Mouse (Mus musculus) adrenal gland, postnatal 14 days (tissue): ENCODE measurements around the gene F830045P16Rik. TPM values are rescaled to one million over a fixed set of nuclear protein-coding genes. Genes with fewer than 3 reads are reported as not detected.

ENCODE experiments used
- DNase-seq: peaks from one replicate; pipeline ENCODE4 v3.0.0; 2021; ENCODE audit warnings: mixed read lengths
- long read RNA-seq, 2 experiments: library from polyadenylated mRNA; stranded (forward); transcript quantifications; one replicate each; pipeline ENCODE4 v2.0.0; 2021
- total RNA-seq: library from RNA; stranded (reverse); gene quantifications from 2 replicates; pipeline ENCODE4 v1.2.3, GENCODE M21; 2021

F830045P16Rik gene
- not detected in 2 replicates for total RNA-seq
- long read RNA-seq, experiment 1 = 0 reads
- long read RNA-seq, experiment 2 = 0 reads

GRCm38 (mm10) chr2:129536377-129536776, at the start of gene F830045P16Rik:
Gene F830045P16Rik (minus strand): TSS chr2:129536602.
- DNase-seq = no peak

- DNase-seq = peak; percentile 52
Observed at GRCm38 (mm10) chr2:129585904-129586514, 49.6 kb upstream of the F830045P16Rik start.

DNA sequence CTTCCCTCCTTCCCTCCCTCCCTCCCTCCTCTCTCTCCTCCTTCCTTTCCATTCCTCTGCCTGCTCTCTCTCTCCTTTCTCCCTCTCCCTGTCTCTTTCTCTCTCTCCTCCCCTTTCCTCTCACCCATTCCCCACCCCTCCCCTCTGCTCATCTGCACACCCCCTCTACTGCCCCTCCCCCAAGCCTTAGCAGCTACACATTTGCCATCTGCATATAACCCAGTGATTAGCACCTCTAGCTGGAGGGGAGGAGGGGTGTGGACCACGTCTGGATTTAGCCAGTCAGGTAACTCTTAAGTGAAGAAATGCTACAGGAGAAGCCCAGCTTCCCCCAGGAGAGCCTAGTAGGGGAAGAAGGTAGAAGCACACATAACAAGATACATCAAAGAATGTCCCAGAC, 48.5 kb upstream of the F830045P16Rik start:
- no peak for DNase-seq

DNA sequence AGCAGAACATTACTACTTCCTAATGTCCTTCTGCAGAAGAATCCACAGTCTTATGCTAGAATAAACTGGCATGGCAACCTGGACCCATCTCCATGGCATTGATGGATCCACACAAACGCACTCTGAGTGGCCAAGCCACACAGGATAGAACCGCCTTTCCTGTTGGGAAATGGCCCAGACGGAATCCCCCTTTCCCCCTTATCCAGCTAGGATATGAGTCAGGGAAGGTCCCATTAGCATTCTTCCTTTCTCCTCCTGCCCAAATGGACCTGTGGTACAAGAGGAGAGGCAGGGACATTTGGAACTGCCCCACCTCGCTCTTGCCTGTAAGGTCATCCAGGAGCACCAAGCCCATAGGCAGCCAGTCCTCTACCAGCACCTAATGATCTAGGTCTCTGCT, 45.9 kb upstream of the F830045P16Rik start:
- DNase-seq = peak; percentile 52

DNA sequence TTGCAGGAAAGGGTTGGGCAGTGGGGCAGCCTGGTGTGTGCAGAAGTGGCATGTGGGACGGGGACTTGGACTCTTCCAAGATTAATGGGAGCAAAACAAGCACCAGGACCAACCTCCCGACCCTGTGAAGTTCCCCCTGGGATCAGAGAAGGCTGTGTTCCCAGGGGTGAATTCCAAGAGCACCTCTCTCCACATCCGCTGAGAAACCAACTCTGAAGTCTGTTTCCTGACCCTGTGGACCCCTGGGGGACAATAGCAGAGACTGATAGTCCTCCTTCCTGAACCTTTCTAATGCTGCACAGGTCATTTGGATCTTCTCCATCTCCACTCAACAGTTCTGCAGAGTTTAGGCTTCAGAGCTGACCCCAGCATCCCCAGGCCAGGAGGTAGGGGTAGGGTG, 45.4 kb upstream of the F830045P16Rik start:
- DNase-seq = peak; percentile 53

DNA sequence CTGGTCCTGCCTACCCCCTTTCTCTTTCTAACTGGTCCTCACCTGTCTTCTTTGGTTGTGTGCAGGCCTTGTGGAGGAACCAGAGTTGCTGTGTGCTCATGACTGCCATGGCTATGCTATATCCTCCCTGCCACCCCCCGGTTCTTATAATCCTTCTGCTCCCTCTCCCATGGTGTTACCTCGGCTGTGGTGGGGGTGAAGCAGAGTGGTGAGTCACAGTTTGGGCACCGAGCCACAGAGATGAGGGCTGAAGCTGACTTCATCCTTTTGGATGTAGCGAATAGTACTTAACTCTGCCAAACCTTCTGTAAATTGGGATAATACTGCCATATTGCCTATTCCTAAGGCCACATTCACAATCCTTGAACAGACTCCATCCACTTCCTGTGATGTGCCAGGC, 44.3 kb upstream of the F830045P16Rik start:
- peak; percentile 61 for DNase-seq

GRCm38 (mm10) chr2:129576611-129577447, 40.4 kb upstream of the F830045P16Rik start:
- peak; percentile 58 for DNase-seq

- no peak for DNase-seq
Observed at GRCm38 (mm10) chr2:129575113-129575512, 38.7 kb upstream of the F830045P16Rik start.

DNA sequence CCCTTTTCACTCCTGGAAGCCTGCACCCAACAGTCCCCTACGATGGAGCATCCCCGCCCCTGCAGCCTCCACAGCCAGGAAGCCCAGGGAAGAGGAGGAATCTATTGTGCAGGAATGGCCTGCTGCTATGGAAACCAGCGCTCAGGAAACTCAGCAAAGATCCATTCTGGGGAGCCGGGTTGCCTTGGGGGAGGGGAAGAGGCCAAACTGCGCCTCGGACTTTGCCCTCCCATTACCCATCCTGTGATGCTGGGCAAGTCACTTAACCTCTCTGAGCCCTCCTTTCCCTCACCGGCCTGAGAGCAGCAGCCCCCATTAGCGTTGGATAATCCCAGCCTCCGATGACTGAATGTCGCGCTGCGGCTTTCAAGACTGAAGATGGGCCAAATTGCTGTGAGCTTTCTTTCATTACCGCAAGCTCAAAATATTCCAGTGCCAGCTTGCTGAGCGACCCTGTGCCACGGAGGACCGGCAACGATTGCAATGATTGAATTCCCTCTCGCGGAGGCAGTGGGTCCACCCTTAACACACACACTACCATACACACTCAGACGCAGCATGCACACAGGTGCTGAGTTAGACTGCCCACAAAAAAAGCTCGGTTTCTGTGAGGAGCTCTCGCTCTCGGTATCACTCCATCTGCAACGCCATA, 38.1 kb upstream of the F830045P16Rik start:
- peak; percentile 48 for DNase-seq

DNA sequence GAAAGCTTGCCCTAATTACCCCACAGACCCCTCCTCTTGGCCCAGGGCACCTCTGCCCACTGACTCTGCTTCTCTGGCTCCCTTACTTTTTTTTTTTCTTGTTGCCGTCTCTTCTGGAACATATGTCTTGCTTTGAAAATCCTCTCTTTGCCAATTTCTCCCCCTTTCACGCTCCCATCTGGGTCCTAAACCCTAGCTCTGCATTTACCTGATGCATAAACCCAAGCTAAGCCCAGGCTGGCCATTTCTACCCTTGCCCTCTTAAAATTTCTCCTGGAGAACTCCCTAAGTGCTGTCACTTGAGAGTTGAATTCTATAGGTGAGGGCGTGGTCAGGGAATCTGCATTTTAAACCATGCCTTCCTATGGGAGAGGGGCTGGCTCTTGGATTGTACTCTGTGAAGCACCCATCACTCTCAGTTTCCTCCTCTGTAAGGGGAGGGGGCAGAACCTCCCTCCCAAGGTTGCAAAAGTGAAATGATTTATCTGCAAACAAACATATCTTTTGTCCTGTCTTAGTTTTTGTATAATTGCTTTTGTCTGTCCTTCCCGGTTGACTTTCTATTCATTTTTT, 37.4 kb upstream of the F830045P16Rik start:
- DNase-seq = no peak

DNA sequence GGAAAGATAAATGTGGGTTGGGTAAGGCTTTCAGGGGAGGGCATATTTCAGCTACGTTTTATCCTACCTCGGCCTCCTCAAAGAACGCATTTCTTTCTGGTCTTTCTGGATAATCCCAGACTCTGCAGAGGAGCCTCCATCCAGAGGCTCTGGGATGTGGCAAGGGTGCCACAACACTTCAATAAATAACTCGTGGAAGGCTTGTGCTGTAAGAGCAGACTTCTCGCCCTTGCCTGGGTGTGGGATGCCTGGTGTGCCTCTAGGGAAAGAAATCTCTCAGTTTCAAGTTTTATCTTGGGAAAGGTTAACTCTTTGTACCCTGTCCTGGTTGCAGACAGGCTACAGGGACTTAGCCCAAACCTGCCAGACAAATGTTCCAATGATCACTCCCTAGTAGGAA, 33.2 kb upstream of the F830045P16Rik start:
- DNase-seq = no peak

DNA sequence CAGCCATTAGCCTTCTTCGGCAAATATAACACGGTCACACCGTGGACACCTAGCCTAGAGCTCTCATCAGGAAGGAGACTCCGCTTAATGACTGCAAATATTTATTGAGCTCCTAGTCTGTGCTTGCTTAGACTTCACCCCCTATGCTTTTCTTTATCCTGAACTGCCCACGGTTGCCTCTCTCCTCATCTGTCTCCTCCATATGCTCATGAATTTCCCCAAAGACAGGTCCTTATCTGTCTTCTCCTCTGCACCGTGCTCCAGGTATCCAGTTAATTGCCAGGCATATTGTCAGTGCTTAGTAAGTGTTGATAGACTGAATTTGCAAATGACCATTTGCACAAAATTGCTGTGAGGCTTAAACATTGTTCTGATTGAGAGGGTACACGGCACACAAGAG, 32.7 kb upstream of the F830045P16Rik start:
- DNase-seq = no peak

DNA sequence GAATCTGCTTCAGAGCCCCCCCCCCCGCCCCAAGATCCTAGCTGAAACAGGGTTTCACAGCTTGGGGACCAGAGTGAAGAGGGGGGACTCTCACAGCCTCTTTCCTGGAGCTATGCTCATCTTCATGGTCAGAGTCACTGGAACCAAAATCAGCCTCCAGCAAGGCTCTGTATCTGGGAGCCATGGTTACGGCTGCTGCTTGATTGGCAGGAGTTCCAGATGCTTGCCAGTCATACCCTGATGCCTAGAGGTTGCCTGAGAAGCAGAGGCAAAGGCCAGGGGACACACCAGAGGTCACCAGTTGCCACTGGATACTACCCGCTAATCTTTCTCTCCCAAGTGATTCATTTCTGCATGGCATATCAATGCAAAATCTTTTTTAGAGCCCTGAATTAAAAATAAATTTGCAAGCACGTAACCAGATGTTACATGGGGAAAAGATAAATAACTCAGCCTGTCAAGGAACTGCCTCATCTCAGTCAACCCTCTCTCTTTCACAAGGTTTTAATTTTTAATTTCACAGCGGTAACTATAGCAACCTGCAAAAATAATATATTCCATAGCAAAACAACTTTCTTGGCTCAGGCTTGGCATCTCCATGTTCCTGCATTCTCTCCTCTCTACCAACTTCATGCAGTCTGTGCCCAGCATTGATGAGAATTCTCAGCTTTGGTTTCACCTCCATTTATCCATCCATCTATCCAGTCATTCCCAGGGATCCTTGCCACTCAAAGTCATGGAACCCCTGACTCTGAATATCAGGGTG, 27.7 kb upstream of the F830045P16Rik start:
- DNase-seq = no peak

DNA sequence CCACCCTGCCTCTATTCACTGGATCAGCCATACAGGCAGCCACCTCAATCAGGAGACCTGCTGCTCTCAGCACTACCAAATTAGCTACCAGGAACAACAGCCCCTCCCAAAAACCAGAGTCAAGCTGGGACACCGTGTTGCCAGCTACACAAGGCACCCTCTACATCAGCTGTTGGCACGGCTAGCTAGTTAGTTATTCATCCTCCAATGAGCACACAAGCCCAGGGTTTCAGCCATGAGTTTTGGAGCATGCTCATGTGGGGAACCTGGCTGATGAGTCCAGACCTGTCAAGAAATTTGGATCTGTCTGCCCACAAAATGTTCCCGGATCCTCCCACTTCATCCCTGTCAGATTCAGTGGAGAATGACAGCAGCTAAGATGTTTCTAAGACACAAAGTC, 25.4 kb upstream of the F830045P16Rik start:
- DNase-seq = no peak

- no peak for DNase-seq
Observed at GRCm38 (mm10) chr2:129558875-129559219, 22.4 kb upstream of the F830045P16Rik start.

- peak; percentile 22 for DNase-seq
Observed at GRCm38 (mm10) chr2:129558008-129558874, 21.8 kb upstream of the F830045P16Rik start.

DNA sequence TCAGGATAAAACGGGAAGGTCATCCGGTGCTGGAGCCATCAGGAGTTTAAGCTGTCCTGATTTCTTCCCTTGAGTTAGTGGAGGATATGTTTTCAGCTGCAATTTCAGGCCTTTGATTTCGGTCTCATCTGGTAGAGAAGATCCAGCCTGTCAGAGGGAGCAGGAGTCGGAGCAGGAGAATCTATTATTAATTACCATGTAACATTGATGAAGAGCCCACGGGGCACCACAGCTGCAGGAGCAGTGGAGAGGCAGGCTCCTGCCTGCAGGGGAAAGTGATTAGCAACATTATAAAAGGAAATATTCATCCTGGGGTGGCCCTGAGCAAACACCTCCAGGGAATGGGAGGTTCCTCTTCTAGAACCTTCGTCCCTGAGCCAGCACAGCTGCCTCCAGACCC, 19.7 kb upstream of the F830045P16Rik start:
- no peak for DNase-seq

GRCm38 (mm10) chr2:129550781-129551180, 14.4 kb upstream of the F830045P16Rik start:
- no peak for DNase-seq

DNA sequence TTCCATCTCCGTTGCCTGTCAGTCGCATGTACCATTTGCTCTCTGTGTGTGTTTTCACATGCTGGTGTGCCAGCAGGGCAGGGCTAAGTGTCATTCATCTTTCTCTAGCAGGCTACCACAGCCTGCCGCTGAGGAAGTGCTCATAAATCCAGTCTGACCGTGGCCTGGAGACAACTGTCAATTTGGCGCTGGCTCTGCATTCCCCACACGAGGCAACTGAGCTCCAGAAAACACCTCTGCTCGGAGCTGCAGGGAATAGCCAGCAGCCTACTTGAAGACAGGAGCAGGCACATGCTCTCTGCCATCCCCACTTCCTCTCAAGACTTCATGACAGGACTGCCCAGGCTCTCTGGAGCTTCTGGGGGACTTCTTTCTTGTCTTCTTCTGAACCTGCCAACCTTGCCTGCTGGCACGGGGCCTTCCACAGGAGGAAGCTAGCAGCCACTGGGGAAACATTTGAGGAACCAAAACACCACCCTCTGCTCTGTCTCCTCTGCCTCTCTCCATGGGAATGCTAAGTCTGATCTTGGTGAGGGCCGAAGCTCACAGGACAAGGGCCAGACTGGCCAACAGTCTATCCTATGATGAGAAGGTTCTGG, 13.2 kb upstream of the F830045P16Rik start:
- DNase-seq = no peak

DNA sequence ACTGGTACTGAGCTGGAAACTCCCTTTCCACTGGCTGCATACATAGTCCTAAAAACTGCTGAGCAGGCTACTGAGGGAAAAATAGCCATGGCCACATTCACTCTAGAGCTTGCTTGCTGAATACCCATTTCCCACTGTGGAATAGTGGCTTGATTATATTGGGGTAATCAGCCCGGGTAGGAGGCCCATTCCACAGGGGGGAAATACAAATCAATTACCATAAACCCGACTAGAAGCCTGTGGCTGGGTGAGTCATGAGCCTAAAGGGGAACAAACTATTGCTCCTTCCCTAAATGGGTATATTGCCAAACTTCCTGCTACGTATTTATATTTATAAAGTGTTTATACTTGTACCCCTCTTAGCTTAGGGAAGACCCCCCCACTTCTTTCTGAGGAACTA, 10.4 kb upstream of the F830045P16Rik start:
- no peak for DNase-seq

DNA sequence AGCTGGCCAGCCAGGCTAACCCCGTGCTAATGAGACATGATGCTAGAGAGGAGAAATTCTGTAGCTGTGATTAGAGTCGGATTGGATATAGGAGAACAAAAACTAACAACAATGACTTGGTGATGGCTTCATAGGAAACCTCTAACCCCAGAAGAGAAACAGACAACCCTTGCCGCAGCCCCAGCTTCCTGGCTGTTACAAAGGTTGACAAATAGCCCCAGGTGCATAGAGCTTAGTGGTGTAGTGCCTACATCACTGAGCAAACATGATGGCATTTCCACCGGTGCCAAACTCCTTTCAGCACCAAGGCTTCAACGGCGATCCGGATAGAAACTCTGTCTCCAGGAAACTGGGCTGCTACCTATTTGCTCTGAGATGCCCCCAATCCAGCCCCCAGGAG, 9.2 kb upstream of the F830045P16Rik start:
- no peak for DNase-seq
